Mouse (Mus musculus): ENCODE results near the gene Rpp38. TPM values are rescaled to one million over a fixed set of nuclear protein-coding genes. Genes with fewer than 3 reads are reported as not detected.

Rpp38 gene
- polyA plus RNA-seq, 1 experiment from 2014 or later = 16.3 TPM

- no peaks in the 10 kb centered on the region for H3K27me3 ChIP-seq (ENCODE audit: control insufficient read depth, insufficient read depth, low read length)
- 0 out of 2 replicates have a peak within 1 kb of the TSS, but pooled peaks have one; percentile 17 for H3K9ac ChIP-seq (replicated peaks; ENCODE audit: low read depth, low read length)
- H3K9me3 ChIP-seq (ENCODE audit: control insufficient read depth, low read length) = no peaks in the 10 kb centered on the region
- 5% methylated on average over 20 of the region's 20 CpGs for WGBS
- H3K4me3 ChIP-seq (ENCODE audit: low read depth, low read length) = peak within 1 kb of the TSS; percentile 21
- no peak within 1 kb of the TSS for H3K27ac ChIP-seq (ENCODE audit: low read depth, low read length)
- peak within 1 kb of the TSS; percentile 47 for H3K4me2 ChIP-seq (ENCODE audit: low read depth, low read length)
- ATAC-seq (ENCODE audit: low read depth) = no peak
- no peaks in the 10 kb centered on the region for H3K36me3 ChIP-seq (ENCODE audit: control insufficient read depth, insufficient read depth, low read length)
- peaks cover 9% of the 10 kb centered on the region; the same call in 1 of the 2 replicates for H3K4me1 ChIP-seq (ENCODE audit: control insufficient read depth, insufficient read depth, low read length)
Observed at GRCm38 (mm10) chr2:3335611-3336301, 3.3 kb upstream of the Rpp38 start, which contains the start of gene Acbd7. TSS of gene Acbd7 (plus strand) at chr2:3336168.

DNA sequence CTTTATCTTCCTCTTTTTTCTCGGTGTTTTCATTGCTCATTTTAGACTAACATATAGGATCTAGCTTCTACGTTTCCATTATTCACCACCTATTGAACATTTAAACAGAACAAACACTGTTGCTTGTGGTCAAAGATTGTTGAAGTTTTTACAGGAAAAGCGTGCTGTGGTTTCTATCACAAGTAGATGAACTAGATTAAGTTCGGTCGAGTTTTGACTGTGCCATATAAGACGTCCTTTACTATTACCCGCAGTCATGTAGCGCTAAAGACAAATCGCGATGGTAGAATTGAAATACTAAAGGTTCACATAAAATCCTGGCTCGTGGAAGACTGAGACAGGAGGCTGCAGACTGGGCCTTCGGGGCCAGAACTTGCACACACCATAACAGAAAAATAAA is 1.3 kb upstream of the Rpp38 start:
- H3K4me1 ChIP-seq (ENCODE audit: control insufficient read depth, insufficient read depth, low read length) = peaks cover 9% of the 10 kb centered on the region; the same call in 1 of the 2 replicates
- whole genome bisulfite sequencing = 94% methylated on average over 12 of the region's 12 CpGs

GRCm38 (mm10) chr2:3332056-3332455 is 387 bp downstream of the Rpp38 start:
- no peak; the same call in 1 of the 2 replicates for ATAC-seq (ENCODE audit: low read depth)
- no peaks in the 10 kb centered on the region for H3K27me3 ChIP-seq (ENCODE audit: control insufficient read depth, insufficient read depth, low read length)
- peaks cover 9% of the 10 kb centered on the region; the same call in 1 of the 2 replicates for H3K4me1 ChIP-seq (ENCODE audit: control insufficient read depth, insufficient read depth, low read length)
- H3K4me3 ChIP-seq (ENCODE audit: low read depth, low read length) = peak overlapping the region; percentile 51
- peak overlapping the region; percentile 72 for H3K27ac ChIP-seq (ENCODE audit: low read depth, low read length)
- H3K9ac ChIP-seq (replicated peaks; ENCODE audit: low read depth, low read length) = peak overlapping the region; percentile 69
- H3K9me3 ChIP-seq (ENCODE audit: control insufficient read depth, low read length) = no peaks in the 10 kb centered on the region
- 2% methylated on average over 21 of the region's 21 CpGs for WGBS
- H3K36me3 ChIP-seq (ENCODE audit: control insufficient read depth, insufficient read depth, low read length) = peaks cover 14% of the 10 kb centered on the region
- H3K4me2 ChIP-seq (ENCODE audit: low read depth, low read length) = peak overlapping the region; percentile 77

More for the DNA sequence above, 1.3 kb upstream of the Rpp38 start:
- H3K4me2 ChIP-seq (ENCODE audit: low read depth, low read length) = no peak overlapping the region
- H3K4me3 ChIP-seq (ENCODE audit: low read depth, low read length) = no peak overlapping the region
- H3K9ac ChIP-seq (replicated peaks; ENCODE audit: low read depth, low read length) = no peak overlapping the region
- no peaks in the 10 kb centered on the region for H3K9me3 ChIP-seq (ENCODE audit: control insufficient read depth, low read length)
- peaks cover 9% of the 10 kb centered on the region; the same call in 1 of the 2 replicates for H3K36me3 ChIP-seq (ENCODE audit: control insufficient read depth, insufficient read depth, low read length)
- ATAC-seq (ENCODE audit: low read depth) = no peak
- no peak overlapping the region for H3K27ac ChIP-seq (ENCODE audit: low read depth, low read length)
- no peaks in the 10 kb centered on the region for H3K27me3 ChIP-seq (ENCODE audit: control insufficient read depth, insufficient read depth, low read length)

DNA sequence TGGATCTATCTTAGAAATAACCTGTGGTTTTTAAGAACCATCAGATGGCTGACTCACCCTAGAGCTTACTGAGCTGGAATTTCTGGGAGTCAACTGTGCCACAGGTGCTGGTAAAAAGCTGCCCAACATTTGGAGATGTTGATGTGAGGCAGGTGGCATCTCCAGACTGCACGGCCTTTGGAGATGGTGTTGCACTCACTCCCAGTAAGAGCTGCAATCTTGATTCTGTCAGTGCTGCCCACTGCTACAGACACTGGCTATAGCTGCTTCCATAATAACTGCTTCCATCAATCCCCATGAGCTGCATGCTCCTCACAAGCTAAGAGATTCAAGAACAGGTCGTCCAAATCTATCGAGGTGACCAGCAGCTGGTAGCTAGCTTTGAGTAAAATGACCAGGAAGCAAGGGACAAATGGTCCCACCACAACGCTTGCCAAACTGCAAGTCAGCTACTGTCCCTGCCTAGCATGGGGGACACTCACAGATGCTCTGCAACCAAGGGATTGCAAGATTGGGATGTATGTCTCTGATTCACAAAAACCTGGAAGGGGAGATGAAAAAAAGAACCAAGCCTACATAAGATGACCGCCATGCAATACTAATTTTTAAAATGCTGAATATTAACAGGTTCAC is 1.3 kb downstream of the Rpp38 start:
- Histone ChIP-seq H3K4me3 (ENCODE audit: low read depth, low read length) (peak overlapping the region; percentile 51; the same call in 1 of the 2 replicates), H3K27ac (ENCODE audit: low read depth, low read length) (no peak overlapping the region; the same call in 1 of the 2 replicates), H3K9me3 (ENCODE audit: control insufficient read depth, low read length) (no peaks in the 10 kb centered on the region), H3K9ac (replicated peaks; ENCODE audit: low read depth, low read length) (peak overlapping the region; percentile 69), H3K4me2 (ENCODE audit: low read depth, low read length) (peak overlapping the region; percentile 77), H3K4me1 (ENCODE audit: control insufficient read depth, insufficient read depth, low read length) (peaks cover 9% of the 10 kb centered on the region; the same call in 1 of the 2 replicates), H3K36me3 (ENCODE audit: control insufficient read depth, insufficient read depth, low read length) (peaks cover 18% of the 10 kb centered on the region), H3K27me3 (ENCODE audit: control insufficient read depth, insufficient read depth, low read length) (no peaks in the 10 kb centered on the region)
- 82% methylated on average over 5 of the region's 5 CpGs for WGBS
- no peak for ATAC-seq (ENCODE audit: low read depth)

DNA sequence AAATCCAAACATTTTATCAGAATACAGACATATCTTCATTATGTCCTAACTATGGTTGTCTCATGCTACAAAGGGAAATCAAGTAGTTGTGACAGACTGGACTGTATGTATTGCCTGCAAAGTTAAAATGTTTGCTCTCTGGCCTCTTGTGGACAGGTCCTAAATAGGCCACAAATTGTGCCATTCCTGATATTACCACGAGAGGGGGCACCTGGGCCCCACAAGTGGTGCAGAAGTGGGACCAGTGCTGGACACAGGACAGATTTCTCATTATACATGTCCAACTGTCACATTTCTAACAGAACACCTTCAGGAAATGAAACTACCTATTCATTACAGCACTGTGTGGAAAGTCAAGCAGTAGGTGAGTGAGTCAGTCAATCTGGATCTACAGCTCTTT is 5.1 kb downstream of the Rpp38 start:
- no peak overlapping the region for H3K4me2 ChIP-seq (ENCODE audit: low read depth, low read length)
- H3K9ac ChIP-seq (replicated peaks; ENCODE audit: low read depth, low read length) = no peak overlapping the region
- no peak for ATAC-seq (ENCODE audit: low read depth)
- peaks cover 49% of the 10 kb centered on the region for H3K36me3 ChIP-seq (ENCODE audit: control insufficient read depth, insufficient read depth, low read length)
- no peaks in the 10 kb centered on the region for H3K9me3 ChIP-seq (ENCODE audit: control insufficient read depth, low read length)
- no peak overlapping the region for H3K4me3 ChIP-seq (ENCODE audit: low read depth, low read length)
- peaks cover 7% of the 10 kb centered on the region; the same call in 1 of the 2 replicates for H3K4me1 ChIP-seq (ENCODE audit: control insufficient read depth, insufficient read depth, low read length)
- H3K27ac ChIP-seq (ENCODE audit: low read depth, low read length) = no peak overlapping the region
- WGBS = 27% methylated on average over 1 of the region's 1 CpGs
- no peaks in the 10 kb centered on the region for H3K27me3 ChIP-seq (ENCODE audit: control insufficient read depth, insufficient read depth, low read length)

DNA sequence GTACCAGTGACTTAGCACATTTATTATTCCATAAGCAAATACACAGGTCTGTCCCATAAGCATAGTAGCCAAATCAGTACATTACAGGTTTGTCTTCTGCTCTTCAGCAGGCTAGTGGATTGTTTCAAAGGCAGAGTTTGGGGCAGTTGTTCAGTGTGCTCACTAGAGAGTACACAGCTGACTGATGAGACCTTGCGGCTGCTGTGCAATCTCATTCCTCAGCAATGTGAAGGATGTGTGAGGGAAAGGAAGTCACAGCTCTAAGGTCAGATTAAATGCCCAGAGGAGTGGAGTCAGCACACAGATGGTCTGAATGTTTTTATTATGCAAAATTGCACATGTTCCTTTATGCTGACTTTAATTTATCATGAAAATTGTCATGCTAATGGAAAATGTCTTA is 5.9 kb downstream of the Rpp38 start:
- 88% methylated on average over 1 of the region's 1 CpGs for WGBS
- H3K4me1 ChIP-seq (ENCODE audit: control insufficient read depth, insufficient read depth, low read length) = peaks cover 5% of the 10 kb centered on the region; the same call in 1 of the 2 replicates
- H3K4me2 ChIP-seq (ENCODE audit: low read depth, low read length) = no peak overlapping the region
- H3K4me3 ChIP-seq (ENCODE audit: low read depth, low read length) = no peak overlapping the region
- no peaks in the 10 kb centered on the region for H3K9me3 ChIP-seq (ENCODE audit: control insufficient read depth, low read length)
- no peak overlapping the region for H3K27ac ChIP-seq (ENCODE audit: low read depth, low read length)
- no peaks in the 10 kb centered on the region for H3K27me3 ChIP-seq (ENCODE audit: control insufficient read depth, insufficient read depth, low read length)
- ATAC-seq (ENCODE audit: low read depth) = no peak
- peaks cover 54% of the 10 kb centered on the region for H3K36me3 ChIP-seq (ENCODE audit: control insufficient read depth, insufficient read depth, low read length)
- no peak overlapping the region for H3K9ac ChIP-seq (replicated peaks; ENCODE audit: low read depth, low read length)

GRCm38 (mm10) chr2:3324381-3325130 is 7.9 kb downstream of the Rpp38 start:
- no peaks in the 10 kb centered on the region for H3K9me3 ChIP-seq (ENCODE audit: control insufficient read depth, low read length)
- no peak overlapping the region for H3K9ac ChIP-seq (replicated peaks; ENCODE audit: low read depth, low read length)
- no peak overlapping the region for H3K4me2 ChIP-seq (ENCODE audit: low read depth, low read length)
- no peak overlapping the region for H3K27ac ChIP-seq (ENCODE audit: low read depth, low read length)
- no peak for ATAC-seq (ENCODE audit: low read depth)
- no peaks in the 10 kb centered on the region for H3K4me1 ChIP-seq (ENCODE audit: control insufficient read depth, insufficient read depth, low read length)
- WGBS = 97% methylated on average over 7 of the region's 7 CpGs
- H3K36me3 ChIP-seq (ENCODE audit: control insufficient read depth, insufficient read depth, low read length) = peaks cover 52% of the 10 kb centered on the region
- H3K27me3 ChIP-seq (ENCODE audit: control insufficient read depth, insufficient read depth, low read length) = no peaks in the 10 kb centered on the region
- H3K4me3 ChIP-seq (ENCODE audit: low read depth, low read length) = no peak overlapping the region

GRCm38 (mm10) chr2:3323132-3323531 is 9.3 kb downstream of the Rpp38 start:
- Histone ChIP-seq H3K27ac (ENCODE audit: low read depth, low read length) (no peak overlapping the region), H3K4me3 (ENCODE audit: low read depth, low read length) (no peak overlapping the region), H3K36me3 (ENCODE audit: control insufficient read depth, insufficient read depth, low read length) (peaks cover 44% of the 10 kb centered on the region), H3K4me1 (ENCODE audit: control insufficient read depth, insufficient read depth, low read length) (no peaks in the 10 kb centered on the region), H3K9me3 (ENCODE audit: control insufficient read depth, low read length) (no peaks in the 10 kb centered on the region), H3K4me2 (ENCODE audit: low read depth, low read length) (no peak overlapping the region), H3K27me3 (ENCODE audit: control insufficient read depth, insufficient read depth, low read length) (no peaks in the 10 kb centered on the region), H3K9ac (replicated peaks; ENCODE audit: low read depth, low read length) (no peak overlapping the region)
- no peak for ATAC-seq (ENCODE audit: low read depth)
- 92% methylated on average over 2 of the region's 2 CpGs for WGBS
